Mouse (Mus musculus): ENCODE data around the gene Phtf1. TPM values are rescaled to one million over a fixed set of nuclear protein-coding genes. Genes with fewer than 3 reads are reported as not detected.
A peak's percentile ranks its signal among the peaks of the same experiment; 100 is the strongest.

Gene Phtf1
- total RNA-seq (2021), result 10 to 100 TPM; 41.5 to 41.6 TPM

DNA sequence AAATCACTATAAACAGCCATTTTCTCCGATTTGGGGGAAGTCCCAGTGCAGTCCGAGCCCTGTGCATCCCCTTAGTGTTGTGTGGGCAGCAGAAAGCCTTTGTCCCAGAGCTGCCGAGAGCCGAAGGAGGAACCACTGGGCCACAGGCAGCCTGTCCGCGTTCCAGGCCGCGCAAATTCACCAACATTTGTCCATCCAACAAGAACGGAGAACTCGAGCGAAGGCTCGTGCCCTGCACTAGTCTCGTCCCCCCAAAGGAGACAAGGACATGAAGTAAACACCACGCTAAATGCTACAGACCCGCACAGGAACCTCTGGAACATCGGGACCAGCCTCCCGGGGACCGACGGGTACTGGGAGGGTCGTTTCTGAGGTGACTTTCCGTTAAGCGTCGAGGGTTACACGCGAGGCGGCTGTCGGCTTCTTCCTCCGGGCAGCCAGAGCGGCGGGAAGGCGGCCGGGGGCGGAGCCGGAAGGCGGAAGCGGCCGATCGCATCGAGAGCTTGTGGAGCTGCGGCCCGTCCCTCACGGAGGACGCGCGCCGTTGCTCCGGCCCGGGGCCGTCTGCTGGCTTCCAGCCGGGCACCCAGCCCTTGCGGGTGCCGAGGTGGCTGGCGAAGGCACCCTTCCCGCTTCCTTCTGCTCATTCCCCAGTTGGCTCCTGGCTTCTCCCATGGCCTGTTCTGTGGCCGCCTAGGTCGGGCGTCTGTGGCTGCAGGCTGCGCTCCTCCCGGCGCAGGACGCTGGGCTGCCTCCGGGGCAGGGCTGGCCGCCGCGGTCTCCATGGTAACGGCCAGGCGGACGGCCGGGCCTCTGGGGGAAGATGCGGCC, at the start of gene Phtf1:
Gene Phtf1 (plus strand): TSS at position 250 of the 831 bp plus-strand sequence.
- peak; percentile 72 to 92 for DNase-seq (ENCODE audit: extremely low spot score in 1 of 2, low spot score in 2 of 2)
- intact Hi-C loops (cut with DNase I), result loop anchor here (2.0 kb wide), 1 partner anchor 53 kb away; the partner anchor contains the start of gene Rsbn1

GRCm38 (mm10) chr3:103920094-103920493, 47.8 kb upstream of the Phtf1 start:
- DNase-seq (ENCODE audit: extremely low spot score in 1 of 2, low spot score in 2 of 2), result no peak

GRCm38 (mm10) chr3:103925302-103925701, 42.6 kb upstream of the Phtf1 start:
- intact Hi-C loops (cut with DNase I), result no loop called here
- DNase-seq (ENCODE audit: extremely low spot score in 1 of 2, low spot score in 2 of 2), result no peak

More at GRCm38 (mm10) chr3:103920094-103920493, 47.8 kb upstream of the Phtf1 start:
- intact Hi-C loops (cut with DNase I), result no loop called here

DNA sequence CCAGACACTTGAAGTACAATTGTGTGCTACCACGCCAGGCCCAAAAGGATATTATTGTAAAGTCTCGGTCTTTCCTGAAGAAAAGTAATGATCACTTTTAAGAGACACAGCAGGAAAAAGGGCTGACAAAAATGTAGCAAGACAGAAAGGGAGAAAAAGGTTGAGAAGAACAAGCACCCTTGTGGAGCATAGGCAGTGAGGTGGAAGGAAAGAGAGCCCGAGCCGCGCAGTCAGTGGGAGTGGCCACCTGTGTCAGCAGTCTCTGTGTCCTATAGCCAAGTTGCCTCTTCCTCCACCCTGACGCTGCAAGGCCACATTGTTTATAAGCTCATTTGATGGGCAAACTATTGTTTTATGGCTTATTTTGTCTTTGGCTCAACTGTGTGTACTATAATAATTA, 40.4 kb upstream of the Phtf1 start:
- intact Hi-C loops (cut with DNase I), result no loop called here
- DNase-seq (ENCODE audit: extremely low spot score in 1 of 2, low spot score in 2 of 2), result peak in 1 of 2 experiments; percentile 36

GRCm38 (mm10) chr3:103944794-103945562, 22.9 kb upstream of the Phtf1 start:
- peak in 1 of 2 experiments; percentile 75 for DNase-seq (ENCODE audit: extremely low spot score in 1 of 2, low spot score in 2 of 2)
- intact Hi-C loops (cut with DNase I), result no loop called here

GRCm38 (mm10) chr3:103948666-103949065, 19.2 kb upstream of the Phtf1 start:
- no peak for DNase-seq (ENCODE audit: extremely low spot score in 1 of 2, low spot score in 2 of 2)
- intact Hi-C loops (cut with DNase I), result no loop called here

GRCm38 (mm10) chr3:103960622-103961021, 7.3 kb upstream of the Phtf1 start:
- intact Hi-C loops (cut with DNase I), result no loop called here
- DNase-seq (ENCODE audit: extremely low spot score in 1 of 2, low spot score in 2 of 2), result no peak

GRCm38 (mm10) chr3:103967231-103967630, 679 bp upstream of the Phtf1 start:
- no peak for DNase-seq (ENCODE audit: extremely low spot score in 1 of 2, low spot score in 2 of 2)
- intact Hi-C loops (cut with DNase I), result no loop called here

- intact Hi-C loops (cut with DNase I), result loop anchor here (2.0 kb wide), 1 partner anchor 54 kb away; the partner anchor contains the start of gene Rsbn1
- DNase-seq (ENCODE audit: extremely low spot score in 1 of 2, low spot score in 2 of 2), result peak in 1 of 2 experiments; percentile 58
These were observed 791 bp downstream of the Phtf1 start for GRCm38 (mm10) chr3:103968701-103969100.

- DNase-seq (ENCODE audit: extremely low spot score in 1 of 2, low spot score in 2 of 2), result no peak
- intact Hi-C loops (cut with DNase I), result no loop called here
These were observed 3.2 kb downstream of the Phtf1 start for GRCm38 (mm10) chr3:103971157-103971556.

GRCm38 (mm10) chr3:103984556-103984955, 16.6 kb downstream of the Phtf1 start:
- intact Hi-C loops (cut with DNase I), result no loop called here
- no peak for DNase-seq (ENCODE audit: extremely low spot score in 1 of 2, low spot score in 2 of 2)

DNA sequence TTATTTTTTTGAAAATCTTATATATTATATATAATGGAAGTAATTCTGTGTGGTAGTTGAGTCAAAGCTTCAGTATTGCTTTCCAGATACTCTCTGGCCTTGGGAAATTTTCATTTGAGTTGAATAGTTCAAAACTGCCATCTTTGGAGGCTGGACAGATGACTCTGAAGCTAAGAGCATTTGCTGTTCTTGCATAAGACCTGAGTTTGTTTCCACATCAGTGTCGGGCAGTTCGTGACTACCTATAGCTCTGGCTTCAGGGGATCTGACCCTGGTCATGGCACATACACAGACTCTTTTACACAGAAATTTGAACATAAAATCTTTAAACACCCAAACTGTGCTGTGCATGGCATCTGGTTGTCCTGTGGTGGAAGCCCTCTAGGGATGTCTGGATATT, 17.3 kb downstream of the Phtf1 start:
- intact Hi-C loops (cut with DNase I), result no loop called here

DNA sequence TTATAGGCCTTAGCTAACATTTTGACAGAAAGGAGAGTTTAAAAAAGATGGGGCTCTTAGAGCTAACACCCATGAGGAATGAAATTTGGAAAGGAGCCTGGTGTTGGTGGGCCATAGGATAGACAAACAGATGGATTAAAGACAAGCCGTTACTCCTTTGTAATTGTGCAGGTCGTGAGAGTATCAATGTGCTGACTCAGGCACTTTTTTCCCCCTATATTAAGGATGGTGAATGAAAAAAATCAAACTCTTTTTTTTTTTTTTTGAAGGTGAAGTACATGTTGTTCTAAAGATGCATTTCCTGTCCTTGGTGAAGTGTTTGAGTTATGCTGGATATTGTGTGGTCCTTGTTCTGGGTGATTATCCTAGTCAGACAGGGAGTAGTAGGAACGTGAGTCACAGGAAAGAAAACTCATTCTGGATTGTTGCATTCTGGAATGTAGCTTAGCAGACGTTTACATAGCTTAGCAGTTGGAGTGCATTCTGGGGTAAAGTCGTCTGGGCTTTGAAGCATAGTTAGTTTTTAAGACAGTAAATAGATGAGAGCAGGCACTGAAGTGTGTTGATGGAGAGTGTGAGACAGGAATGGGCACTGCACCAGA, 20.0 kb downstream of the Phtf1 start:
- no peak for DNase-seq (ENCODE audit: extremely low spot score in 1 of 2, low spot score in 2 of 2)
- intact Hi-C loops (cut with DNase I), result no loop called here

More for the DNA sequence above, 17.3 kb downstream of the Phtf1 start:
- DNase-seq (ENCODE audit: extremely low spot score in 1 of 2, low spot score in 2 of 2), result no peak

GRCm38 (mm10) chr3:103989352-103989751, 21.4 kb downstream of the Phtf1 start:
- no peak for DNase-seq (ENCODE audit: extremely low spot score in 1 of 2, low spot score in 2 of 2)
- intact Hi-C loops (cut with DNase I), result no loop called here

DNA sequence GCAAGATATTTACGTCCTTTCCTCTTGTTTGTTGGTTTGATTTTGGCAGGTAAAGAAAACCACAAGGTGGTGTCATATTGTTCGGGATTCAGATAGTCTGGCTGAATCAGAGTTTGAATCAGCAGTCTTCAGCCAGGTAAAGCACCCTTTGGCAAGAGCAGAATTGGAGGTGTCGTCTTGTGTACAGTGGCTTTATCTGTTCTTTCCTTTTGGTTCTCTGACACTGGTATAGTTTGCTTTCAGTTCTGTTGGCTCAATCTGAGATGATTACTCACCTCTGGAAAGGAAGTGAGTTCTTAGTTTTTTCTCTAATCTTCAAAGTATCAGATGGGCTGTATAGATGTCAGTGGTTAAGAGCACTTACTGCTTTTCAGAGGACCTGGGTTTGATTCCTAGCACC, 23.4 kb downstream of the Phtf1 start:
- DNase-seq (ENCODE audit: extremely low spot score in 1 of 2, low spot score in 2 of 2), result no peak
- intact Hi-C loops (cut with DNase I), result no loop called here

DNA sequence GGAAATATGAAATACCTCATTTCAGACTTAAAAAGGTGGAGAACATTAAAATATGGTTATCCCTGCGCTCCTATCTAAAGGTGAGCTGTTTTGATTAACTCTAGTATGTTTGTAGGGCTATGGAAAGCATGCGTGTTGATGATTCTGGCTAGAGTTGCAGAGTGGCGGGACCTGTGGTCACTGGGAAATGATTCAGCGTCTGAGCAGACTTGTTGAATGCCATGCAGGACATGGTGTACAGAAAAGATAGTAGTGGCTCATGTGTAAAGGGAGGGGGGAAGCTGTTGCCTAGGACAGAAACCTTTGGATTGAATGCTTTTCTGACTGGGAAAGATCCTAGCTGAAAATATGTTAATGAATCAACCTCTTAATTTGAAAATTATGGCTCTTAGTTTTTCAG, 30.8 kb downstream of the Phtf1 start:
- intact Hi-C loops (cut with DNase I), result no loop called here
- no peak for DNase-seq (ENCODE audit: extremely low spot score in 1 of 2, low spot score in 2 of 2)

DNA sequence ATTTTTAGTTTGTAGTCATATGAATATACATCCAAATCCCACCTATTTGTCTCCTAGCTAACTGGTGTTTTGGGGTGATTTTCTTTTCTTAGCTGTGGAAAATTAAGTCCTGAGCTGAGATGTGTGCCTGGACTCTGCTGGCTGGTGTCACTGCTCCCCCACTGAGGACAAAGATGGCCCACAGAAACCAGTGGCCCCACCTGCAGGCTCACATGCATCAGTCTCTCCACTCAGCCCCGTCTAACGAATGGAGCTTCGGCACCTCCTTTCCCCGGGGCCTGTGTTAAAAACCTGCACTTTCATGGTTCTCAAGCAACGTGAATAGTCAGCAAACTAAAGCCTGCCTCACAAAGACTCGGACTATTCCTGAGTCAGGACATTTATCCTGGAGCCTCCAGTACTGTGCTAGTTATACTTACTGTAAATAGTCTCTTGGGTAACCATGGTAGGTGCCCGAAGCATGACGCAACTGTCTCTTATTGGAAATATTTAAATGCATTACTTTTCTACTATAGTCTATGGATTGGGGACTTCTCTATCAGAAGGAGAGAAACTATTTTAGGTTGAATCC, 39.1 kb downstream of the Phtf1 start:
- intact Hi-C loops (cut with DNase I), result no loop called here

DNA sequence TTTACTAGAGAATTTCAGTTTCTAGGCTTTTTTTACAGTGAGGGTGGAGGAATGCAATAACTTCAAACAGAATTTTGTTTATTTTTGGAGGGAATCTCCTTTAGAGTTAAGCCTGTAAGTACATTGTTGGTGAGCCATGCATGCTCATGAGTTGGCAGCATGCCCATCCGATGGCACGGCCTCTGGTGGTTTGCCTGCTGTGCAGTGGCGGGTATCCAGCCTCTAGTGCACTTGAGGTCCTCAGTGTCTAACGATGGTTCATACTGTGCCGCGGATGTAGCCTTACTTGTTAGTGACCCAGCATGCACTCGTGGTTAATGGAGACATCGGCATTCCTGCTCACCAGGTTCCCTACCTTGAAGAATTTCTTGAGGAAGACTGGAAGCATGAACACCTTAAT, 39.6 kb downstream of the Phtf1 start:
- DNase-seq (ENCODE audit: extremely low spot score in 1 of 2, low spot score in 2 of 2), result peak; percentile 39 to 82

More for the DNA sequence above, 39.1 kb downstream of the Phtf1 start:
- no peak for DNase-seq (ENCODE audit: extremely low spot score in 1 of 2, low spot score in 2 of 2)

More for the DNA sequence above, 39.6 kb downstream of the Phtf1 start:
- intact Hi-C loops (cut with DNase I), result no loop called here

Measured in left cerebral cortex, postnatal 10 days (tissue).